Mouse (Mus musculus): ENCODE data around the gene Gns. TPM values are rescaled to one million over a fixed set of nuclear protein-coding genes. Genes with fewer than 3 reads are reported as not detected.
"Not testable (repeated sequence)": the region's sequence is repeated elsewhere in the genome, so short reads cannot be mapped to it uniquely, and the experiment has no call there.

Gns gene
- polyA plus RNA-seq, 1 experiment from 2014 or later, result 38.8 TPM

GRCm38 (mm10) chr10:121334576-121334975 is 30.3 kb upstream of the Gns start:
- no peaks in the 10 kb centered on the region for H3K36me3 ChIP-seq (ENCODE audit: control insufficient read depth, insufficient read depth, low read length)
- 70% methylated on average over 3 of the region's 3 CpGs for WGBS
- no peaks in the 10 kb centered on the region for H3K27me3 ChIP-seq (ENCODE audit: control insufficient read depth, insufficient read depth, low read length)
- ATAC-seq (ENCODE audit: low FRiP score), result no peak
- no peak overlapping the region for H3K27ac ChIP-seq (ENCODE audit: low read depth, low read length)
- no peaks in the 10 kb centered on the region for H3K9me3 ChIP-seq (ENCODE audit: control insufficient read depth, low read length)
- H3K4me3 ChIP-seq (ENCODE audit: low read depth, low read length), result no peak overlapping the region
- no peaks in the 10 kb centered on the region for H3K4me1 ChIP-seq (replicated peaks; ENCODE audit: control insufficient read depth, insufficient read depth, low read length)
- peak; percentile 71 for DNase-seq (ENCODE audit: low spot score)
- no peak overlapping the region for H3K9ac ChIP-seq (ENCODE audit: low read depth, low read length)
- no peak overlapping the region for H3K4me2 ChIP-seq (replicated peaks; ENCODE audit: low read depth, low read length)

GRCm38 (mm10) chr10:121336536-121336935 is 28.4 kb upstream of the Gns start:
- H3K4me2 ChIP-seq (replicated peaks; ENCODE audit: low read depth, low read length); H3K9ac ChIP-seq (ENCODE audit: low read depth, low read length); DNase-seq (ENCODE audit: low spot score); H3K4me3 ChIP-seq (ENCODE audit: low read depth, low read length); ATAC-seq (ENCODE audit: low FRiP score); H3K36me3 ChIP-seq (ENCODE audit: control insufficient read depth, insufficient read depth, low read length); H3K27me3 ChIP-seq (ENCODE audit: control insufficient read depth, insufficient read depth, low read length); H3K9me3 ChIP-seq (ENCODE audit: control insufficient read depth, low read length); H3K4me1 ChIP-seq (replicated peaks; ENCODE audit: control insufficient read depth, insufficient read depth, low read length); H3K27ac ChIP-seq (ENCODE audit: low read depth, low read length): not testable (repeated sequence)
- WGBS, result 76% methylated on average over 14 of the region's 14 CpGs

GRCm38 (mm10) chr10:121340754-121341593 is 23.9 kb upstream of the Gns start:
- peak; percentile 92 for ATAC-seq (ENCODE audit: low FRiP score)
- Histone ChIP-seq H3K9ac (ENCODE audit: low read depth, low read length) (no peak overlapping the region), H3K36me3 (ENCODE audit: control insufficient read depth, insufficient read depth, low read length) (no peaks in the 10 kb centered on the region), H3K4me3 (ENCODE audit: low read depth, low read length) (no peak overlapping the region), H3K27me3 (ENCODE audit: control insufficient read depth, insufficient read depth, low read length) (no peaks in the 10 kb centered on the region), H3K9me3 (ENCODE audit: control insufficient read depth, low read length) (no peaks in the 10 kb centered on the region), H3K4me1 (replicated peaks; ENCODE audit: control insufficient read depth, insufficient read depth, low read length) (no peaks in the 10 kb centered on the region; the same call in 1 of the 2 replicates), H3K27ac (ENCODE audit: low read depth, low read length) (no peak overlapping the region), H3K4me2 (replicated peaks; ENCODE audit: low read depth, low read length) (no peak overlapping the region)
- WGBS, result 59% methylated on average over 11 of the region's 11 CpGs
- DNase-seq (ENCODE audit: low spot score), result peak; percentile 59

- Histone ChIP-seq H3K4me1 (replicated peaks; ENCODE audit: control insufficient read depth, insufficient read depth, low read length) (no peaks in the 10 kb centered on the region; the same call in 1 of the 2 replicates), H3K9me3 (ENCODE audit: control insufficient read depth, low read length) (no peaks in the 10 kb centered on the region), H3K27ac (ENCODE audit: low read depth, low read length) (no peak overlapping the region), H3K27me3 (ENCODE audit: control insufficient read depth, insufficient read depth, low read length) (no peaks in the 10 kb centered on the region), H3K4me3 (ENCODE audit: low read depth, low read length) (no peak overlapping the region), H3K9ac (ENCODE audit: low read depth, low read length) (no peak overlapping the region), H3K36me3 (ENCODE audit: control insufficient read depth, insufficient read depth, low read length) (no peaks in the 10 kb centered on the region), H3K4me2 (replicated peaks; ENCODE audit: low read depth, low read length) (no peak overlapping the region)
- ATAC-seq (ENCODE audit: low FRiP score), result no peak
- 95% methylated on average over 10 of the region's 10 CpGs for WGBS
- no peak for DNase-seq (ENCODE audit: low spot score)
Observed at GRCm38 (mm10) chr10:121342260-121342659, 22.6 kb upstream of the Gns start.

GRCm38 (mm10) chr10:121343867-121344266 is 21.0 kb upstream of the Gns start:
- no peak overlapping the region for H3K4me3 ChIP-seq (ENCODE audit: low read depth, low read length)
- H3K4me2 ChIP-seq (replicated peaks; ENCODE audit: low read depth, low read length), result no peak overlapping the region
- H3K9me3 ChIP-seq (ENCODE audit: control insufficient read depth, low read length), result no peaks in the 10 kb centered on the region
- no peaks in the 10 kb centered on the region; the same call in 1 of the 2 replicates for H3K4me1 ChIP-seq (replicated peaks; ENCODE audit: control insufficient read depth, insufficient read depth, low read length)
- H3K36me3 ChIP-seq (ENCODE audit: control insufficient read depth, insufficient read depth, low read length), result no peaks in the 10 kb centered on the region
- DNase-seq (ENCODE audit: low spot score) (no peak), ATAC-seq (ENCODE audit: low FRiP score) (no peak)
- no peak overlapping the region for H3K9ac ChIP-seq (ENCODE audit: low read depth, low read length)
- H3K27me3 ChIP-seq (ENCODE audit: control insufficient read depth, insufficient read depth, low read length), result no peaks in the 10 kb centered on the region
- no peak overlapping the region for H3K27ac ChIP-seq (ENCODE audit: low read depth, low read length)
- 77% methylated on average over 6 of the region's 6 CpGs for WGBS

GRCm38 (mm10) chr10:121349244-121349643 is 15.6 kb upstream of the Gns start:
- no peak overlapping the region for H3K9ac ChIP-seq (ENCODE audit: low read depth, low read length)
- no peak overlapping the region for H3K27ac ChIP-seq (ENCODE audit: low read depth, low read length)
- ATAC-seq (ENCODE audit: low FRiP score) (no peak), DNase-seq (ENCODE audit: low spot score) (no peak)
- no peak overlapping the region for H3K4me2 ChIP-seq (replicated peaks; ENCODE audit: low read depth, low read length)
- peaks cover 4% of the 10 kb centered on the region; the same call in 1 of the 2 replicates for H3K4me1 ChIP-seq (replicated peaks; ENCODE audit: control insufficient read depth, insufficient read depth, low read length)
- peaks cover 11% of the 10 kb centered on the region for H3K27me3 ChIP-seq (ENCODE audit: control insufficient read depth, insufficient read depth, low read length)
- H3K9me3 ChIP-seq (ENCODE audit: control insufficient read depth, low read length), result no peaks in the 10 kb centered on the region
- no peak overlapping the region for H3K4me3 ChIP-seq (ENCODE audit: low read depth, low read length)
- 60% methylated on average over 5 of the region's 5 CpGs for WGBS
- H3K36me3 ChIP-seq (ENCODE audit: control insufficient read depth, insufficient read depth, low read length), result no peaks in the 10 kb centered on the region

- peak; percentile 53 for DNase-seq (ENCODE audit: low spot score)
- ATAC-seq (ENCODE audit: low FRiP score), result peak; percentile 78
- Histone ChIP-seq H3K9ac (ENCODE audit: low read depth, low read length) (no peak overlapping the region), H3K36me3 (ENCODE audit: control insufficient read depth, insufficient read depth, low read length) (no peaks in the 10 kb centered on the region), H3K27me3 (ENCODE audit: control insufficient read depth, insufficient read depth, low read length) (peaks cover 11% of the 10 kb centered on the region), H3K4me1 (replicated peaks; ENCODE audit: control insufficient read depth, insufficient read depth, low read length) (peaks cover 4% of the 10 kb centered on the region; the same call in 1 of the 2 replicates), H3K4me3 (ENCODE audit: low read depth, low read length) (peak overlapping the region; percentile 39), H3K9me3 (ENCODE audit: control insufficient read depth, low read length) (no peaks in the 10 kb centered on the region), H3K27ac (ENCODE audit: low read depth, low read length) (no peak overlapping the region), H3K4me2 (replicated peaks; ENCODE audit: low read depth, low read length) (peak overlapping the region; percentile 86)
- under 1% methylated on average over 35 of the region's 35 CpGs for WGBS
Observed at GRCm38 (mm10) chr10:121350357-121351065, 14.4 kb upstream of the Gns start.

- H3K36me3 ChIP-seq (ENCODE audit: control insufficient read depth, insufficient read depth, low read length), result no peaks in the 10 kb centered on the region
- no peak within 1 kb of the TSS for H3K27ac ChIP-seq (ENCODE audit: low read depth, low read length)
- no peaks in the 10 kb centered on the region for H3K9me3 ChIP-seq (ENCODE audit: control insufficient read depth, low read length)
- H3K4me2 ChIP-seq (replicated peaks; ENCODE audit: low read depth, low read length), result peak within 1 kb of the TSS; percentile 86
- ATAC-seq (ENCODE audit: low FRiP score), result peak; percentile 70
- peak; percentile 59 for DNase-seq (ENCODE audit: low spot score)
- peaks cover 11% of the 10 kb centered on the region for H3K27me3 ChIP-seq (ENCODE audit: control insufficient read depth, insufficient read depth, low read length)
- under 1% methylated on average over 58 of the region's 61 CpGs for WGBS
- peaks cover 4% of the 10 kb centered on the region; the same call in 1 of the 2 replicates for H3K4me1 ChIP-seq (replicated peaks; ENCODE audit: control insufficient read depth, insufficient read depth, low read length)
- peak within 1 kb of the TSS; percentile 35; the same call in 1 of the 2 replicates for H3K9ac ChIP-seq (ENCODE audit: low read depth, low read length)
- H3K4me3 ChIP-seq (ENCODE audit: low read depth, low read length), result peak within 1 kb of the TSS; percentile 39
Observed at GRCm38 (mm10) chr10:121351066-121351581, 13.8 kb upstream of the Gns start, which contains the start of gene Tbc1d30. TSS of gene Tbc1d30 (minus strand) at chr10:121351278.
